Mouse (Mus musculus): Measurements from ENCODE around the gene Ell.

Gene Ell

GRCm38 (mm10) chr8:70539077-70539813 lies at the start of gene Ell:
TSS of gene Ell (plus strand) at chr8:70539457.
- DNase-seq (ENCODE audit: low read depth, low spot score), result peak; percentile 99

DNA sequence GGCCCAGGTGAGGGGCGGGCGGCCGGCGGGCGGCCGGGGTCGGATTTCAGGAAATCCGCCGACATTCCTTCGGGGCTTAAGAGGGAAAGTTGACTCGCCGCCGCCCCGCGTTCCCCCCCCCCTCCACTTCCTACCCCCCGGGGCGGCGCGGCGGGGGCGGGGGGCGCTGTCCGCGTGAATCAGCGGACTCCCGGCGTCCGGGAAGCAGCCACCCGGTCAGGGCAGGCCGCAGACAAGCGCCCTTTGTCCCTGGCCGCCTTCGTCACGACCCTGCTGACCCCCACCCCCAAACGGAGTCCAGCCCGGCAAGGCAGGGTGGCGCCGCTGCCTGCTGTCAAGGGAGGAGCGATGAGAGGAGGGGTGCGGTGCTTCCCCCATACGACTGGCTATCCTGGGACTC lies 49.7 kb upstream of the Ell start:
- DNase-seq (ENCODE audit: low read depth, low spot score), result no peak

GRCm38 (mm10) chr8:70490061-70490879 lies 49.0 kb upstream of the Ell start:
- DNase-seq (ENCODE audit: low read depth, low spot score), result no peak

DNA sequence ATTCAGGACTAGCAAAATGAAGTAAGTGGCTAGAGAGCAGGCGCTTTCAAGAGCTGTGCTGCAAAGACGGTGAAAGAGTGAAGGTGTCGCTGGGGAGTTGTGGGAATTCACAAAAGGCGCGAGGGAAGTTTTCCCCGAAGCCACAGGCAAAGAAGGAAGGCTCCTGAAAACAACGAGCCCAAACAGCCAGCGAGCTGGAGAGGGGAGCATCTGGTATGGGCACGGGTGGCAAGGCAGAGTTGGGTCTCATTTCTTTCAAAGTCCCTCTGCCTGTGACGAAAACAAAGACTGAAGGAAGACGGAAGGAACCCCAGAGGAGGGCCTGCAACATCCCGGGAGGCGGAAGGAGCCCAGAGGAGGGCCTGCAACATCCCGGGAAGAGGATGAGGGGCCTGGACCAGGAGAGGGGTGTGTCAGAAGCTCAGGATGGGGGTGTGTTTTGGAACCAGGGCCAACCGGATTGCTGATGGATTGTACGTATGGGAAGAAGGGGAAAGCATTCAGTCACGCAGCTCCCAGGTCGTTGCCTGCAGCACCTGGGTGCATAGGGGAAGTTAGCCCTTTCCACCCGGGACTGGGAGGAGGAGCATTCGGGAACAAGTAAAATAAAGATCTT lies 48.3 kb upstream of the Ell start:
- DNase-seq (ENCODE audit: low read depth, low spot score), result no peak

DNA sequence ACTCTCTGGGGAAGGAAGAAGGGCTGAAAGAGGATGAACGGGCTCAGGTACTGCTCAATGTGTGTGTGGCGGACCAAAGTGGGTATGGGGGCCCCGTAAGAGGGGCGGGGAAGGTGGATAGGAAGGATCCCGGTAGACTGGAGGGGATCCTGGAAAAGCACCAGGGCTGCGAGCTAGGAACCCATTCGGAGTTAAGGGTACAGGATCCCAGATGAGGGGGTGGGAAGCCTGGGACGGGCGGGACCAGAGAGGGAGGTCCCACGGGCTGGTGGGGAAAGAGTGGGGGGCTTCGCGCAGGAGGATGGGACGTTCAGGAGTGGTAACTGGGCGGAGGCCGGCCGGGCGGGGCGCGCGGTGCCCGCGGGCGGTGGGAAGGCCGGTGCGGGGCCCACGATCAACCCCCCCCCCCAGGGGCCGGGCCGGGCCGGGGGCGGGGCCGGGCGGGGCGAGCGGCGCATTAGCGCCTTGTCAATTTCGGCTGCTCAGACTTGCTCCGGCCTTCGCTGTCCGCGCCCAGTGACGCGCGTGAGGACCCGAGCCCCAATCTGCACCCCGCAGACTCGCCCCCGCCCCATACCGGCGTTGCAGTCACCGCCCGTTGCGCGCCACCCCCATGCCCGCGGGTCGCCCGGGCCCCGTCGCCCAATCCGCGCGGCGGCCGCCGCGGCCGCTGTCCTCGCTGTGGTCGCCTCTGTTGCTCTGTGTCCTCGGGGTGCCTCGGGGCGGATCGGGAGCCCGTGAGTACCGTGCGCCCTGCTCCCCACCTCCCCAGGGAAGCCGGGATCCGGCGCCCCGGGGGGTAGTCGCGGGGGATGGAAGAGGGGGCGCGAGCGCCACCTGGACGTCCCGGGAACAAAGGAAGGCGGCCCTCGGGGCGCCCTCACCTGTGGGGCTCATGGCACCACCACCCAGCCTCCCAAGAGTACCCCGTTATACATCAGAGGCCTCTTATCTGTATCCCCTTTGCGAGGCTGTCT lies 46.3 kb upstream of the Ell start, which contains the start of gene Crlf1:
Crlf1 (plus strand) TSS at position 495 of the 977 bp plus-strand sequence.
- no peak for DNase-seq (ENCODE audit: low read depth, low spot score)

DNA sequence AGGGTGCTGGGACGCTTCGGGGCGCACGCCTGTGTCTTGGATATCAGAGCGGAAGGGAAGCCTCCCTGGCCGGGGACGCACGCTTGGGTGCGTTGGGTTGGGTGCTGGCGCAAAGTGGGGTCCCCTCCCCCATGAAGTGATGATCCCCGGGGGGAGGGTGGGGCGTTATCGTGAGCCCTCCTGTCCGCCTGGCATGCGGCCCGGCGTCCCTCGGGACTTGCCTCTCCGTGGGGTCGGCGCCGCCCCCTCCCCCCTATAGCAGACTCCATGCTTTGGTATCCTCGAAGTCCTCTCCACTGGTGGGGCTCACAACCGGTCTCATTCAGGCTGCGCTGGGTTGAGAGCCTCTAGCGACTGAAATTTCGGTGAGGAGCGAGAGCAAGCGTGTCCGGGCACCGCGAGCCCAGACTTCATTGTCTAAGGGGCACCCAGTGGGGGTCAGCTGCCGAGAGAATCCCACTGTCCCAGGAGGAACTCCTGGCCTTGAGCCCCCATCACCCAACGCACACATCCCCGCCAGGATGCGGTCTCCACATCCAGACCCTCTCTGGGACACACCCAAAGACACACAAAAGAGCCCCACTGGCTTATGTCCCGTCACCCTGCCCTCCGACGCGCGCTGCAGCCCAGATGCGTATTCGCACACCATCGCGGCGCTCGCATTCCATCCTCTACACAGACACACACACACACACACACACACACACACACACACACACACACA lies 45.4 kb upstream of the Ell start:
- no peak for DNase-seq (ENCODE audit: low read depth, low spot score)

GRCm38 (mm10) chr8:70494416-70494945 lies 44.8 kb upstream of the Ell start:
- no peak for DNase-seq (ENCODE audit: low read depth, low spot score)

- no peak for DNase-seq (ENCODE audit: low read depth, low spot score)
Observed at GRCm38 (mm10) chr8:70495001-70495770, 44.1 kb upstream of the Ell start.

- DNase-seq (ENCODE audit: low read depth, low spot score), result no peak
Observed at GRCm38 (mm10) chr8:70495771-70496062, 43.5 kb upstream of the Ell start.

- no peak for DNase-seq (ENCODE audit: low read depth, low spot score)
Observed at GRCm38 (mm10) chr8:70500386-70501301, 38.6 kb upstream of the Ell start.

- no peak for DNase-seq (ENCODE audit: low read depth, low spot score)
Observed at GRCm38 (mm10) chr8:70501820-70502529, 37.3 kb upstream of the Ell start.

DNA sequence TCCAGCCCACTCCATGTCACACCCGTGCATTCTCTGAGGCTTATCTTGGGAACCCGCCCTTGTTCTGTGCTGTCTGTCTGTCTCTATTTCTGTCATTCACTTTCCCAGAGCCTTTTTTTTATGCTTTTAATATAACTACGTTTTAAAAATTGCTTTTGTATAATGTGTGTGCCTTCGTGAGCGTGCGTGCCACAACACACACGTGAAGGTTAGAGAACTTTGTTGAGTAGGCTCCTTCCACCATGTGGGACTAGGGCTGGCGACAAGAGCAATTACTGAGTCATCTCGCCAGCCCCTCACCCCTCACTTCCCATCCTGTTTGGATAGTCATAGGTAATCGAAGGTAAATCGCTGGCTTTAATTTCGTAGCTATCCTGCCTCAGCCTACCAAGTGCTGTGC lies 36.7 kb upstream of the Ell start:
- no peak for DNase-seq (ENCODE audit: low read depth, low spot score)

GRCm38 (mm10) chr8:70503062-70503750 lies 36.1 kb upstream of the Ell start:
- DNase-seq (ENCODE audit: low read depth, low spot score), result peak; percentile 76

DNA sequence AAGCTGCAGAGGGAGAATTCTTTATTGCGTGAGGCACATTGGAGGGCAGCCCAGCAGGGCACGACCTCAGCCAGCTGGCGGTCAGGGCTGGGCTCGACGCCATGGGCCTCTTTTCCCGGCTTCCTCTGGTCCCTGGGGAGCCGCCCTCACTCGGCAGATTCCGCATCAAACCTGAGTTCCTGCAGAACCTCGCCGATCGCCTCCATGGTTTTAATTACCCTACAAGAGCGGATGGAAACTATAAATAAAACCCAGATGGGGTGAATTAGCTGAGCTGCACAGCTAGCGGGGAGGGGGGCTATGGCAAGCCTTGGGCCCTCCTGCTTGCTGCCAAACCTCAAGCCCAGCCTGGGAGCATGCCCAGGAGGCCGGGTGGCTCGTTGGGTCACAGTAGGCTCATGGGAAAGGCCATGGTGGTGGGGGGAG lies 35.0 kb upstream of the Ell start:
- peak; percentile 62 for DNase-seq (ENCODE audit: low read depth, low spot score)

GRCm38 (mm10) chr8:70504851-70505250 lies 34.4 kb upstream of the Ell start:
- peak; percentile 85 for DNase-seq (ENCODE audit: low read depth, low spot score)

- DNase-seq (ENCODE audit: low read depth, low spot score), result no peak
Observed at GRCm38 (mm10) chr8:70505698-70506327, 33.4 kb upstream of the Ell start.
